Mouse (Mus musculus) CH12.LX (cell line): Measurements from ENCODE around the gene Abca2. TPM values are rescaled to one million over a fixed set of nuclear protein-coding genes. Genes with fewer than 3 reads are reported as not detected.

Experiments
- DNase-seq: peaks from one replicate; pipeline ENCODE4 v3.0.0-alpha.2; 2013; ENCODE audit errors: extremely low read depth
- H3K27ac ChIP-seq: 2 replicates; pipeline ENCODE4 v1.5.1; 2012; ENCODE audit warnings: low read depth, mild to moderate bottlenecking, control low read depth, moderate library complexity; ENCODE audit not compliant: insufficient read depth
- H3K27me3 ChIP-seq: replicated peaks from 2 replicates; pipeline ENCODE3; 2012; ENCODE audit warnings: inconsistent platforms
- H3K36me3 ChIP-seq, 2 experiments: replicated peaks in 1 of 2; 2 replicates each; pipeline versions ENCODE3 to v1.6.1; 2012; ENCODE audit warnings: inconsistent platforms in 1 of 2, low read length in 1 of 2, mild to moderate bottlenecking in 1 of 2, mixed read lengths in 1 of 2, moderate library complexity in 1 of 2; ENCODE audit not compliant: control insufficient read depth in 1 of 2, insufficient read depth in 1 of 2
- H3K4me1 ChIP-seq, 2 experiments: 2 replicates each; pipeline ENCODE4 v1.6.1; 2012; ENCODE audit warnings: inconsistent platforms in 1 of 2, moderate library complexity in 1 of 2; ENCODE audit not compliant: insufficient read depth in 2 of 2, control insufficient read depth in 1 of 2
- H3K4me2 ChIP-seq: 2 replicates; pipeline ENCODE4 v1.6.1; 2012; ENCODE audit warnings: low read depth, mild to moderate bottlenecking, control low read depth; ENCODE audit not compliant: poor library complexity, insufficient read depth, severe bottlenecking
- H3K4me3 ChIP-seq, 3 experiments: fragments of 150-350 bp in 1 of 3; sonication (generic) in 1 of 3; replicated peaks in 1 of 3; 2 replicates each; pipeline versions ENCODE3 to v1.5.1; 2011 to 2012; ENCODE audit warnings: low read depth in 2 of 3, low read length in 2 of 3, mild to moderate bottlenecking in 2 of 3, moderate library complexity in 2 of 3, control low read depth in 1 of 3, improper control_type of control experiment in 1 of 3, inconsistent platforms in 1 of 3, mixed read lengths in 1 of 3; ENCODE audit not compliant: poor library complexity in 1 of 3
- H3K79me2 ChIP-seq: replicated peaks from 2 replicates; pipeline ENCODE4 v1.6.1; 2012; ENCODE audit warnings: mild to moderate bottlenecking, moderate library complexity; ENCODE audit not compliant: control insufficient read depth, poor library complexity, insufficient read depth, severe bottlenecking; ENCODE audit errors: extremely low read depth
- H3K9ac ChIP-seq: 2 replicates; pipeline ENCODE4 v1.6.1; 2012; ENCODE audit warnings: low read depth, mild to moderate bottlenecking, control low read depth, moderate library complexity; ENCODE audit not compliant: insufficient read depth
- H3K9me3 ChIP-seq: replicated peaks from 2 replicates; pipeline ENCODE3; 2012; ENCODE audit warnings: low read length, inconsistent platforms, mixed read lengths
- CHD1 ChIP-seq: IDR thresholded peaks from 2 replicates; pipeline ENCODE4 v1.6.1; 2012; ENCODE audit warnings: low read depth, low read length, improper control_type of control experiment, inconsistent platforms
- CHD2 ChIP-seq: IDR thresholded peaks from 2 replicates; pipeline ENCODE4 v1.6.1; 2011; ENCODE audit warnings: low read length, improper control_type of control experiment
- E2F4 ChIP-seq: IDR thresholded peaks from 2 replicates; pipeline ENCODE4 v1.6.1; 2011; ENCODE audit warnings: low read depth, low read length, improper control_type of control experiment; ENCODE audit not compliant: insufficient replicate concordance
- ELF1 ChIP-seq: IDR thresholded peaks from 2 replicates; pipeline ENCODE4 v1.6.1; 2014; ENCODE audit warnings: low read depth, mild to moderate bottlenecking, inconsistent platforms, low read length, improper control_type of control experiment
- EP300 ChIP-seq: IDR thresholded peaks from 2 replicates; pipeline ENCODE4 v1.6.1; 2011; ENCODE audit warnings: low read length, improper control_type of control experiment
- ETS1 ChIP-seq: conservative IDR thresholded peaks from 2 replicates; pipeline ENCODE4 v1.6.1; 2012; ENCODE audit warnings: low read depth, mild to moderate bottlenecking, inconsistent platforms, low read length, improper control_type of control experiment, moderate library complexity
- HCFC1 ChIP-seq: IDR thresholded peaks from 2 replicates; pipeline ENCODE4 v1.6.1; 2012; ENCODE audit warnings: low read depth, mild to moderate bottlenecking, inconsistent platforms, low read length, improper control_type of control experiment
- JUN ChIP-seq: IDR thresholded peaks from 2 replicates; pipeline ENCODE4 v1.6.1; 2011; ENCODE audit warnings: low read depth, mild to moderate bottlenecking, low read length, improper control_type of control experiment, moderate library complexity; ENCODE audit not compliant: insufficient read depth
- JUND ChIP-seq: conservative IDR thresholded peaks from 2 replicates; pipeline ENCODE4 v1.6.1; 2011; ENCODE audit warnings: low read depth, low read length, improper control_type of control experiment
- KAT2A ChIP-seq: IDR thresholded peaks from 2 replicates; pipeline ENCODE4 v1.6.1; 2012; ENCODE audit warnings: low read length, improper control_type of control experiment, inconsistent platforms; ENCODE audit not compliant: insufficient replicate concordance
- MAX ChIP-seq: IDR thresholded peaks from 2 replicates; pipeline ENCODE4 v1.6.1; 2011; ENCODE audit warnings: low read length, improper control_type of control experiment
- MXI1 ChIP-seq: IDR thresholded peaks from 2 replicates; pipeline ENCODE4 v1.6.1; 2011; ENCODE audit warnings: mild to moderate bottlenecking, low read depth, low read length, improper control_type of control experiment
- MYC ChIP-seq: IDR thresholded peaks from 2 replicates; pipeline ENCODE4 v1.6.1; 2011; ENCODE audit warnings: low read depth, mild to moderate bottlenecking, improper control_type of control experiment, low read length
- POLR2A ChIP-seq: IDR thresholded peaks from 2 replicates; pipeline ENCODE4 v1.6.1; 2011; ENCODE audit warnings: low read depth, mild to moderate bottlenecking, improper control_type of control experiment, low read length
- RCOR1 ChIP-seq: conservative IDR thresholded peaks from 2 replicates; pipeline ENCODE4 v1.6.1; 2012; ENCODE audit warnings: low read depth, mild to moderate bottlenecking, inconsistent platforms, low read length, improper control_type of control experiment
- SIN3A ChIP-seq: IDR thresholded peaks from 2 replicates; pipeline ENCODE4 v1.6.1; 2012; ENCODE audit warnings: low read length, improper control_type of control experiment, inconsistent platforms
- TCF12 ChIP-seq: IDR thresholded peaks from 2 replicates; pipeline ENCODE4 v1.6.1; 2014; ENCODE audit warnings: low read depth, mild to moderate bottlenecking, inconsistent platforms, low read length, improper control_type of control experiment
- USF1 ChIP-seq: IDR thresholded peaks from 2 replicates; pipeline ENCODE4 v1.6.1; 2014; ENCODE audit warnings: low read depth, mild to moderate bottlenecking, inconsistent platforms, low read length, improper control_type of control experiment
- USF2 ChIP-seq: conservative IDR thresholded peaks from 2 replicates; pipeline ENCODE4 v1.6.1; 2011; ENCODE audit warnings: low read depth, low read length, improper control_type of control experiment
- dilution Hi-C: fragments of 300-500 bp; cut with MboI; formaldehyde crosslinking; loops from 2 replicates; pipeline ENCODE4 v1.14.3; 2020; ENCODE audit warnings: low sequenced_read_pairs; ENCODE audit not compliant: extremely low pct_unique_long_range_greater_than_20kb, extremely low pct_ligation_motif_present
- in situ Hi-C: fragments of 300-500 bp; cut with MboI; formaldehyde crosslinking; loops from 3 replicates; pipeline ENCODE4 v1.14.3; 2019; ENCODE audit warnings: low sequenced_read_pairs, low pct_ligation_motif_present, low pct_unique_long_range_greater_than_20kb, mixed read lengths
- polyA plus RNA-seq: library from polyadenylated mRNA; unstranded; fragments of >175 nt; gene quantifications from 2 replicates; pipeline ENCODE4 v1.2.1, GENCODE M21; 2012; ENCODE audit warnings: low read depth; ENCODE audit not compliant: insufficient read length
- total RNA-seq, 2 experiments: library from RNA; depleted of rRNA; stranded (reverse); fragments of 300-350 nt in 1 of 2; fragments of >200 nt in 1 of 2; gene quantifications; 2 replicates each; pipeline ENCODE4 v1.2.3; 2012 to 2014

The Abca2 gene
- total and polyA plus RNA-seq, 3 experiments: 5.0 to 23.4 (median 13.0) TPM

DNA sequence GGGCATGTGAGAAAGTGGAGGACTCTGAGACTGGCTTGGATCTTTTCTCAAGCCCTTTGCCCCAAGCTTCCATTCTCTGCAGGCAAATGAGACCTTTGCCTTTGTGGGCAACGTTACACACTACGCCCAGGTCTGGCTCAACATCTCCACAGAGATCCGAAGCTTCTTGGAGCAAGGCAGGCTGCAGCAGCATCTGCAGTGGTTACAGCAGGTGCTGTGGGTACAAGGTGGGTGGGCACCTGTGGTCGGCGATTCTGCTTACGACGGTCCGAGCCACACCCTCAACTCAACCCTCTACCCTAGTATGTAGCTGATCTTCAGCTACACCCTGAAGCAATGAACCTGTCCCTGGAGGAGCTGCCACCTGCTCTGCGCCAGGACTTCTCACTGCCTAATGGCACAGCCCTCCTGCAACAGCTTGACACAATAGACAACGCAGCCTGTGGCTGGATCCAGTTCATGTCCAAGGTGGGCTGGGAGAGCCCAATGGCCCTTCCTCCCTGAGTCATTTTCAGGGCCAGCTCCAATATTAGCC is 7.8 kb downstream of the Abca2 start:
- dilution Hi-C loops: no loop called here
- H3K9ac ChIP-seq: no peak overlapping the region
- peaks cover 55 to 98% of the 10 kb centered on the region in 2 experiments for H3K36me3 ChIP-seq
- in situ Hi-C loops: no loop called here
- no peak overlapping the region for H3K4me2 ChIP-seq
- H3K4me1 ChIP-seq: no peaks in the 10 kb centered on the region
- H3K9me3 ChIP-seq: no peaks in the 10 kb centered on the region
- DNase-seq: no peak
- H3K27me3 ChIP-seq: no peaks in the 10 kb centered on the region
- TF ChIP-seq USF2 (no peak), JUN (no peak), E2F4 (no peak), KAT2A (no peak)
- H3K79me2 ChIP-seq: no peaks in the 10 kb centered on the region
- no peak overlapping the region for H3K4me3 ChIP-seq
- H3K27ac ChIP-seq: no peak overlapping the region

DNA sequence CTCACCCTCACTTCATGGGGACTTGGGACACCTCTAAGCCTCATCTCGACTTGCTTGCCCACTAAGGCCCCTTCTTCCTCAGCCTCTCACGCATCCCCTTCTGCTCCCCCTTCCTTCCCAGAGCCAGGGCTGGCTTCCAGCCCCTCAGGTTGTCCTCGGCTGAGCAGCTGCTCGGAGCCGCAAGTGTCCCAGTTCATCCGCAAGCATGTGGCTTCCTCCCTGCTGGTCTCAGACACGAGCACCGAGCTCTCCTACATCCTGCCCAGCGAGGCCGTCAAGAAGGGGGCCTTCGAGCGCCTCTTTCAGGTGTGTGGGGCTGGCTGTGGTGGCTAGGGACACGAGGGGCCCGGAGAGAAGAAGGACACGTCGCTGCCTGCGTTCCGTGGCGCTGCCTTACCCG is 12.6 kb downstream of the Abca2 start:
- H3K4me1 ChIP-seq: no peaks in the 10 kb centered on the region
- in situ Hi-C loops (no loop called here), dilution Hi-C loops (no loop called here)
- H3K27ac ChIP-seq: no peak overlapping the region
- no peaks in the 10 kb centered on the region for H3K79me2 ChIP-seq
- no peak for DNase-seq
- TF ChIP-seq USF1 (no peak), TCF12 (no peak), MAX (no peak), JUN (no peak), KAT2A (no peak), HCFC1 (no peak), SIN3A (no peak), RCOR1 (no peak), CHD2 (no peak), EP300 (no peak), E2F4 (no peak), MYC (no peak), ETS1 (no peak), ELF1 (no peak), JUND (no peak), USF2 (no peak), MXI1 (no peak), POLR2A (no peak), CHD1 (no peak)
- H3K9me3 ChIP-seq: no peaks in the 10 kb centered on the region
- H3K9ac ChIP-seq: no peak overlapping the region
- no peak overlapping the region for H3K4me3 ChIP-seq
- no peak overlapping the region for H3K4me2 ChIP-seq
- no peaks in the 10 kb centered on the region for H3K27me3 ChIP-seq
- peaks cover 90 to 98% of the 10 kb centered on the region in 2 experiments for H3K36me3 ChIP-seq
